Mouse (Mus musculus) Muller cell, postnatal 12 days (primary cell): Measurements from ENCODE around the gene Cnn1.
"Not testable (repeated sequence)": the region's sequence is repeated elsewhere in the genome, so short reads cannot be mapped to it uniquely, and the experiment has no call there.

Source experiments
- DNase-seq: peaks from one replicate; pipeline ENCODE4 v3.0.0-alpha.2; 2015; ENCODE audit errors: inconsistent ontology term

The Cnn1 gene

DNA sequence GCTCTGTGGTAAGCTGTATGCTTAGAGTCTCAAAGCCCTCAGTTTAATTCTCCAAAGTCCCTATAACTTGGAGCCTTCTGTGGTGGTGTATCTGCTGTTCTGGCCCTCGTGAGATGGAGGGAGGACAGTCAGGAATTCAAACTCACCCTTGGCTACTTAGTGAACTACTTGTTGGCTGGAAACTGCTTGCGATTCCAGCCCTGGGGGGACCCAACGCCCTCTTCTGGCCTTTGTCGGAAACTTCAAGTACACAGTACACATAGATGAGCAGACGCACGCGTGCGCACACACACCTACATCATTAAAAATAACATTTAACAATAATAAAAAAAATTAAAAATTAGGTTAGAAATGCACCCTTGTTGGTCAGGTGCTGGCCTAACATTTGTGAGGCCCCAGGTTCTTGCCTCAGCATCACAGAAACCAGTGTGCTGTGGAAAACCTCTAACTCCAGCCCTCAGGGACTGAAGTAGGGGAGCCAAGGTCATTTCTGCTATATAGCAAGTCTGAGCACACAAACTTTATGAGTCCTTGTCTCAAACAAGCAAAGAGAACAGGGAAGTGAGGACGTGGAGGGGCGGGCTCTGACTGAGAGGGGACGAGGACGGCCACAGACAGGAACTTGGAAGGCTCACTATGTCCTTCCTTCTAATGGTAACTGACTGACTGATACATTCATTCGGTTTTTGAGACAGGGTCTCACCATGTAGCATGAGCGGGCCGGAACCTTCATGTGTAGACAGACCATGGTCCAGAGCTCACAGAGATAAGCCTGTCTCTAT, 26.4 kb downstream of the Cnn1 start:
- DNase-seq = no peak

DNA sequence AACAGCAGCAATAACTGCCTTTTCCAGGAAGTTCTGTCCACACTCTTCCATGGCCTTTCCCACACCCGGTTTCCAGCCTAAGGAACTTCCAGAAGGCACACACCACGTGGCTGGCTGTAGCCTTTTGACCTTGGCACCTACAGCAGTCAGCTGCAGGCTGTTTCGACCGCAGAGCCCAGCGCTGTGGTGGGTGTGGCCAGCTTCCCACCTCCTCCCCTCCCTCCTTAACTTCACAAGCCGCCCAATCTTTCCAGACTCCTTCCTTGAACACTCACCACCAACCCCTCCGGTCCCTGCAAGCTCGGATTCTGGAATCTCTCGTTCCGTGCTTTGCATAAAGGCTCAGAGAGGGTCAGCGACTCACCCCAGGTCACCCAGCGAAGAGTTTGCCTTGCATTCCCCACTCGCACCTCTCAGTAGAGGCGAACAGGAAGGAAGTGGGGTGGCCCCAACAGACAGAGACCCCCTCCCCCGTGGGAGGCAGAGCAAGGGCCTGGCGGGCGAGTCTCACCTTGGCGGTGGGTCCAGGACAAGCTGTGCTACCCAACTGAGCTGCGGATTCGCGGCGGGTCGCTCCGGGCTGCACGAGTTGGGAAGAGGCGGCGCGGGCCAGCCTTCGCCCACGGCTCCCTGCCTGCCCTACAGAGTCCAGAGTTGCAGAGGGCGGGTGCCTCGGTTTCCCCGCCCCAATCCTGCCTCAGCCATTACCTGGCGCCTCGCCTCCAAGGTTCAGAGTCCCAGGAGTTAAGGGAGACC, 32.4 kb downstream of the Cnn1 start:
- peak; percentile 9 for DNase-seq

DNA sequence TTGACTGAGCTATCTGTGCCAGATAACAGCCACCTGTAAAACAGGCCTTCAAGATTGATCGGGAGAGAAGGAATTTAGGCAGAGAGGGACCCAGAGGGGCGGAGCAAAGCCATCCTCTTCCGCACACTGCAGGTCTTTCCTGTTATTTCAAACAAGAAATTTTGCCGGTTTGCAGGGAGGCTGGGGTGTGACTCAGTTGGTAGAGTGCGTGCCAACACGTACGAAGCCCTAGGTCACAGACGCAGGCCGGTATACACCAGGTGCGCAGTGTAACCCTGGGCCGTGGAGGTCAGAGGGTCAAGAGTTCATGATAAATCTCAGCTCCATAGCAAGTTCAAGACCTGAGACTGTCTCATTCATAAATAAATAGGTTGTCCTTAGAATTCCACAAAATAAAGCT, 33.2 kb downstream of the Cnn1 start:
- DNase-seq = no peak

DNA sequence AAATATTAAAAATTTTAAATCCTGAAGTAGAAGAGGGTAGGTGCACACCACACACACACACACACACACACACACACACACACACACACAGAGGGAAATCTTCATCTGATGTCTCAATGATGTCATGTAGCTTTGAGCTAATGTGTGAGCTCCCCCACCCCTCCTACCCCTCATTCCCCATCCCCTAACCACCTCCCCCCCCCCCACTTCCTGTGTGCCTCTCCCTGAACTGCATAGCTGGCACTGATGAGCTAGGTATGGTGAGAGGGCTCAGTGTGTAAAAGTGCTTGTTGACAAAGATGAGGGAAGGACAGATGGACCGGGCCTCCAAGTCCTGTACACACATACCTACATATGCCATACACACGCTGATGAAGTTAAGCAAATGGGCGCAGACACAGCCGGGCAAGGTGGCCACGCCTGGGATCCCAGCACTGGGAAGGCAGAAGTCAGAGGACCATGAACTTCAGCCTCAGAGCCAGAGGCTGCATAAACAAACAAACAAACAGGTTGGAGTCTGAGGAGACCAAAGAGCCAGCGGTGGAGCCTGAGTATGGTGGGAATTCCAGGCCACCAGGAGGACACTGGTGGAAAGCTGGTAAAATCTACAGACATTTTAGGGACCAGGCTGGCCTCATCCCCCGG, 35.4 kb downstream of the Cnn1 start:
- no peak for DNase-seq

DNA sequence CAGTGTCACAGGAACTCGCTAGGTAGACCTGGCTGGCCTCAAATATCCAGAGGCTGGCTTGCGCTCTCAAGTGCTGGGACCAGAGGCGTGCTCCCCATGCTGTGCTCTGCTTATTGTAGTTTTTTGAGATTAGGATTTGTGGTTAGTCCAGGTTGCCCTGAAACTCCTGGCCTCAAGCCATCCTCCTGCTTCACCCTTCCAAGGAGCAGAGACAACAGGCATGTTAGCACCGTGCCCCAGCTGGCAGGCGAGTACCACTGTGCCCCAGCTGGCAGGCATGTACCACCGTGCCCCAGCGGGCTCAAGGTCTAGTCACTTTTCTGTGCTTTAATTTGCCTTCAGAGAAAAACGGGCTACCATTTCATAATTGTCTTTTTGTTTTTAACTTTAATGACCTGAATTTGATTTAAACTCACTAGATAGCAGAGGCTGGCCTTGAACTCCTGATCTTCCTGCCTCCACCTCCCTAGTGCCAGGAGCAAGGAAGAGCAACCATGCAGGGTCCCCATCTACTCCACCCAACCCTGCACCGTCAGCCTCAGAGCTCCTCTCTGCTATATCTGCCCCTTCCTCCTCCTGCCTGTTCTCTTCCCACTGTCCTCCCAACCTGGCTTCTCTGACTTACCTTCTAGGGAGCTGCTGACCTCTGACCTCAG, 36.1 kb downstream of the Cnn1 start:
- DNase-seq = no peak

DNA sequence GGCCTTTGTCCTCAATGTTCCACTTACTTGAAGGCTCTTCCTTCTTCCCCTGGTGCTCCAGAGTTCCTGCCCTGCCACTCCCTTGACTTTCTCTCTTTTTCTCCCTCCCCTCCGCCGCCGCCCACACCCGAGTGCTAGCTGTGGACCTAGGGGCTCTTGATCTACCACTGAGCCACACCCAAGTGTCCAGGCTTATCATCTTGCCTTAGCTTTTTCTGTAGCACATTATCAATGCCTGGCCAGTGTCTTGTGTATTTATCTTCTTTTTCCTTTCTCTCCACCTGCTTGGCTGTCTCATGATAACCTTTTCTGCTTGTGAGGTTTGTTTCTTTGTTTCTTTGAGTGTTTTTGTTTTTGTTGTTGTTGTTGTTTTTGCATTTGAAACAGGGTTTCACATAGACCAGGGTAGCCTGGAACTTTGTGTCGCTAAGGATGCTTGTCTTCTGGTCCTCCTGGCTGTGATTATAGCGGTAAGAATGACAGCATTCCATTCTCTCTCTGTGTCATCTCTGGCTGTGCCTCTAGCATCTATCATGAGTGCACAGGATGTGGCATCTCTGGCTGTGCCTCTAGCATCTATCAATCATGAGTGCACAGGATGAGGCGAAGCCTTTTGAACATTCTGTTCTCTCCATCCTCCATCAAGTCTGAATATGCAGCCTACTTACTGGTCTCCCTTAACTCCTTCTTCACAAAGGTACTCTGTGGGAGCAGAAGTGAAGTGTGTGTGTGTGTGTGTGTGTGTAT, 36.8 kb downstream of the Cnn1 start, which contains the start of gene Acp5:
Gene Acp5, minus strand, starts transcription at position 68 of the 747 bp plus-strand sequence.
- DNase-seq = no peak

DNA sequence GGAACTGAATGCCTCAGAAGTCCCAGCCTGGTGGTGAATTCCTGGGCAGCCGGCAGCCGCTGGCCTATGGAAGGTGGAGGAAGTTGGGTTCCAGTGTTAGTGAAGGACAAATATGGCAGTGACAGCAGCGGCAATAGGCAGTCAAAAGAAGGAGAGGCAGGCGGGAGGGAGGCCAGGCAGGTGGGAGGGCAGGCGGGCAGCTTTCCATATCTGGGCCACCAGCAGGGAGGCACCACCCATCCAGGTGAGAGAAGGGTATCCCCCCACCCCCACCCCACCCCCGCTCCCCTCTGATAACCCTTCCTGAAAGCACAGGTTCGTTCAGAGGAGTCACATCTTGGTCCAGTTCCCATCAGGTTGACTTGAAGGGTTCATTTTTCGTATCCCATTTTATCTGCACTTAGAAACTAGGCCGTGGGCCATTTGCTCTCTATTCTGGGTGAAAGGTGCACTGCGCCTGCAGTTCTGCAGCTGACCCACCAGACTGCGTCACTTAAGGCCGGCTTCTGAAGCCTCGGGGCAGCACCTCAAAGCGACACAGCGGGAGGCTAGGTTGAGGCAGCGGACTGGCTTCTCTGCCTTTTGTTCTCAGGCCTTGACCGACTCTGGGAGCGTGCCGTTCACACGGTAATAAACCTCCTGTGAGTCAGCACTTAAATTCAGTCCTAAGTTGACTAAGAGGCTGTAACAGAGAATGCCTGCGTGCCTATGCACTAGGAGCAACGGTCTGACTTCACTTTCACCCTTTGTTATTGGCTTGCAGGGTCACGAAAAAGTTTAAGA, 37.9 kb downstream of the Cnn1 start:
- DNase-seq = peak; percentile 73

DNA sequence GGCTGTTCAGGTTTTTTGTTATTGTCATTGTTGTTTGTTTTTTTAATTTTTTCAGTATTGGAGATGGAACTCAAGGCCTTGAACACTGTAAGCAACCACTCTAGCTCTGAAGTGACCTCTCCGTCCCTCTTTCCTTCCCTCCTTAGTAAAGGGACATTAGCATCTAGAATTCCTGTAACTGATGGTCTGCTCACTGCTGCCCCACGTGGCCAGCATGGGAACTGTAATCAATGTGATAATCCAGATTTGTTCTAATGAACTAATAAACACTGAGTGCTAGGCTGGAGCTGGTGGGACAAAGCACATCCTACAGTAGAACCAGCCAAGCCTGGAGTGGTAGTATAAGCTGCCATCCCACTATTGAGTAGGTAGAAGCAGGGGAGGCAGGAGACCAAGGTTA, 39.5 kb downstream of the Cnn1 start:
- DNase-seq = peak; percentile 11

DNA sequence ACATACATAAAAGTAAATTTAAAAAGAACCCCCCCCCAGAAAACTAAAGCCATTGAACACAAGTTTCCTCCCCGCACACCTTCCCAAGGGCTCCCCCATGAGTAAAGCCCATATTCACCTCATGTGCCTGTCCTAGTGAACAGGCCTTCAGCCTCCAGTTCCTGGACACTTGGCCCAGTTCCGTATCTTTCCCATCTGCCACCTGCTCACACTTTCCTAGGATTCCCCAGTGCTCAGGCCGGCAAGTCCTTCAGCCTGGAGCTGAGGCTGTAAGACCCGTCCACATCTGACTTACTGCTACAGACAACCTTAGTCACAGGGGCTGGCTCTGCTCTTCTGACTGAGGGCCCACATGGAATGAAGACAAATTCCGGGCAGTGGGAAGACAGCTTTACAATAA, 40.7 kb downstream of the Cnn1 start:
- DNase-seq = no peak

DNA sequence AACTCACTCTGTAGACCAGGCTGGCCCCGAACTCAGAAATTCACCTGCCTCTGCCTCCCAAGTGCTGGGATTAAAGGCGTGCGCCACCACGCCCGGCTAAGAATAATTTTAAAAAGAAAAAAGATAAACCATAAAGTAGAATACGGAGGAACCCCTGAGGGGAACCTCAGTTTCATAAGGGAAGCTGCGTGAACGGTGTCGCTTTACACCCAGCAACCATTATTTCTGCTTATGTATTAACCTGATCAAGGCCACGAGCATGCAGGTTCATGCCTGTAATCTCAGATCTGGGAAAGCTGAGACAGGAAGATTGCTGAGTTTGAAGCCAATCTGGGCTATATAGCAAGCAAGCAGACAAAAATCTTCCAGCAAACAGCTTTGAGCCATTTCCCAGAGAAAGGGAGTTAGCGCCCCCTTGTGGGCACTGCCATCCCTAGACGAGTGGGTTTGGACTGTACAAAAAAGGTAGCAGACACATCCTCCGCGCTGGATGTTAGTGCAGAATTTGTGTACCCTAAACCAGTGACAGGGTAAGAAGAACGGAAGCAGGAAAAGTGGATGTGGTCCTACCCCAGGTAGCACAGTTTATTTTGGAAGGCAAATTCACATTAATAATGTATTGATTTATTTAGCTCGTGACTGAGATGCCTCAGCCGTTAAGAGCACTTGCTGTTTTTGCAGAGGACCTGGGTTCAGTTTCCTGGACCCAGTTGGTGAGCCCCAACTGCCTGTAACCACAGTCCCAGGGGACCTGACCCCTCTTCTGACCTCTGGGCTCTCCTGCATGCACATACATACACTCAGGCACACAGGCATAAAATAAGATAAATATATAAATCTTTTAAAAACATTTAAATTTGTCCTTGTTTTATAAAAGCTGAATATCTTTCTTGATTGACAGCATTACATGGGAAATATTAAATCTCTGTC, 44.4 kb downstream of the Cnn1 start:
- DNase-seq = peak; percentile 68

DNA sequence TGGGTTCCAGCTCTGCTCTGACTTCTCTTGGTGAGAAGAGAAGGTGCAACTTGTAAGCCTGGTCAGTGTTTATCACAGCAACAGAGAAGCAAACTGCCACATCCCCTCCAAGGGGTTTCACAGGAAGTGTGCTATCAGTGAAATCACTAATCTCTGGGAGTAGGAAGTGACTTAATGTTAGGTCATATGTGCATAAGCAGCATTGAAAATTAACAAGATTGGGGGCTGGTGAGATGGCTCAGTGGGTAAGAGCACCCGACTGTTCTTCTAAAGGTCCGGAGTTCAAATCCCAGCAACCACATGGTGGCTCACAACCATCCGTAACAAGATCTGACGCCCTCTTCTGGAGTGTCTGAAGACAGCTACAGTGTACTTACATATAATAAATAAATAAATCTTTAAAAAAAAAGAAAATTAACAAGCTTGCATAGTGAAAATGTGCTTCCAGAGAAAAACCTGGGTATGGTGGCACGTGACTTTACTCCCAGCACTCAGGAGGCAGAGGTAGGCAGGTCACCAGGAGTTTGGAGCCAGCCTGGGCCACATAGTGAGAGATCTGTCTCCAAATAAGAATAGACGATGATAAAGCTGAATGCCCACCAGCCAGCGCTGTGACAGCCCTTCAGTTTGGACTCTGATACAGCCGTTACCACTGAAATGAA, 45.4 kb downstream of the Cnn1 start:
- DNase-seq = no peak

DNA sequence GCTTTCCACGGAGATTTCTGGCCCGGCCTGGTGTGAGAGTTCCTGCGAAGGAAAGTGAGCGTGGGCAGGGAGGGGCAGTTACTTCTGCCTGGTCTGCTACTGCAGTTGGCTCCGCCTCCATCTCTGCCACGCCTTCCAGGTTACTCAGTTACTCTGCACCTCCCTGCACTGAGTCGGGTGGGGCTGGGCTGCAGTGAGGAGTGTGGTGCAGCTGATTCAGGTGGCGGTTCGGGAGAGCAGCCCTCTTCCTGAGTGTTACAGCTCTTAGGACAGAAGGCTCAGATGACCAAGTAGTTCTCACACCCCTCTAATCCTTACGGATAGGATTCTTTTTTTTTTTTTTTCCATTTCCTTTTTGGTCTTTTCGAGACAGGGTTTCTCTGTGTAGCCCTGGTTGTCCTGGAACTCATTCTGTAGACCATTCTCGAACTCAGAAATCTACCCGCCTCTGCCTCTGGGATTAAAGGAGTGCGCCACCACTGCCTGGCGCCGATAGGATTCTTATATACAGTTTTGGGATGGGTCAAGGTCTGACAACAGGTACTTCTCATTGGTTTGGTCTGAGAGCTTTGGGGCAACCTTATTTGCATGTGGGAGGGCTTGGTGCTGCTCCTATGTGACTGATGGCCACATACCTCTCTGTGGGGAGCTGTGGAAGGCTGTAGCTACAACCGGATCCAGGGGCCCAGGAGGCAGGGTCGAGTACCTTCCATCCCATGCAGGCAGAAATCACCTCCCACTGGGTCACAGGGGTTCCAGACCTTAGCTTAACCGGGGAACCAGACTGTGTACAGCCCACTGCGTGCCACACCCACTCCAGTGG, 50.6 kb downstream of the Cnn1 start:
- no peak for DNase-seq

DNA sequence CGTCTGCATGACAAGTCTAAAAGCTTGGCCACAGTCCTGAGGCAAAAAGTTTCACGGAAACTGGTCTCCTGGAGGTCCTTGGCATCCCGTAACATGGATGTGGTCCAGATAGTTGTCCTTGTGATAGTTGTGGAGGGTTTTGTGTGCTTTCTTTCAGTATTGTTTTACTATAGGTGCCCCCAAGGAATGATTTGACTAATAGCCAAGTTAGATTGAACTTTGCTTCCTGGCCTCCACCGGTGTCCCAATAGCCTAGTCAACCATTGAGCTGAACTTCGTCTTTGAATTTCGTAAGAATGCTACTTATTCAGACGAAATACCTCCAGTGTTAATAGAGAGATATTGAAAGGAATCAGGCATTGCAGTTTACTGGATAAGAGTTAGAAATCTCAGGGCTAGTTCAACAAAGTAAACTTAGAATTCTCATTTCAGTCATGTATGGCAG, 51.3 kb downstream of the Cnn1 start:
- not testable (repeated sequence) for DNase-seq

DNA sequence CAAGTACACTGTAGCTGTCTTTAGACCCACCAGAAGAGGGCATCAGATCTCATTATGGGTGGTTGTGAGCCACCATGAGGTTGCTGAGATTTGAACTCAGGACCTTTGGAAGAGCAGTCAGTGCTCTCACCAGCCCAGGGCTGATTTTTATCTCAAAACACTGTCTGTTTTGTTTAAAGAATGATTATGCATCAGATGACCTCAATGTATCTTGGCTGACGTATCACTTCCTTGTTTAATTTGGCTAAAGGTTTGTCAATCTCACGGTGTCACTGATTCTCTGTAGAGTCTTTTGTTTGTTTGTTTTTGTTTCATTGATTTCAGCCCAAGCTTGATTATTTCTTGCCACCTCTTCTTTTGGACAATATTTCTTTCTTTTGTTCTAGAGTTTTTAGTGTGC, 51.9 kb downstream of the Cnn1 start:
- DNase-seq = no peak

DNA sequence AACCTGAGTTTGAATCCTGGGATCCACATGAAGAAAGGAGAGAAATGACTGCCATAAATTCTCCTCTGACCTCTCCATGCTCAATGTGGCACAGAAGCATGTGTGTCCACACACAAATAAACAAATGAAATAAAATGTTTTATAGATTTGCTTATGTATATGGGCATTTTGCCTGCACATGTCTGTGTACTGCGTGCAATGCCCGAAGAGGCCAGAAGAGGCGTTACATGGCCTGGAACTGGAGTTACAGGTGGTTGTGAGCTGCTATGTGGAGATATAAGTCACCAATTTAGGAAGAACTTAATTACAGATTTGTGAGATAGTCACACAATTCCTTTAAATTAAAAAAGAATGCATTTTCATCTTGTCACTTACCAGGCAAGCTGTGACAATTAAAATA, 54.8 kb downstream of the Cnn1 start:
- DNase-seq = no peak

DNA sequence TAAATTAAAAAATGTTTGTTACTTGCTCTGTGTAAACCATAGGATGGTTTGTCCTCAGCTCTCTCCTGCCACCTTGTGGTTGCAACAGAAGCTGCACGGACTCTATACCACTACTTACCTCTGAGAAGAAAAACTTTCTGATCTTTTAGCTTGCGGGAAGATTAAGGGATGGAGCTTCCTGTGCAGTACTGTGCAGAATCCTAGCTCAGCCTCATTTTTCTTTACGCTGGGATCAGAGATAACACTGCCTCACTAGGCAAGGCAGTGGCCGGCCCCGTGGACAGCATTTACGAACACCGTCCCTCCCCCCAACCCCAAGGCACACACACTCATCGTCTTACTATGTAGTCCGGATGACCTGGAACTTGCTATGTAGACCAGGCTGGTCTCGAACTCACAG, 56.6 kb downstream of the Cnn1 start:
- DNase-seq = peak; percentile 45

DNA sequence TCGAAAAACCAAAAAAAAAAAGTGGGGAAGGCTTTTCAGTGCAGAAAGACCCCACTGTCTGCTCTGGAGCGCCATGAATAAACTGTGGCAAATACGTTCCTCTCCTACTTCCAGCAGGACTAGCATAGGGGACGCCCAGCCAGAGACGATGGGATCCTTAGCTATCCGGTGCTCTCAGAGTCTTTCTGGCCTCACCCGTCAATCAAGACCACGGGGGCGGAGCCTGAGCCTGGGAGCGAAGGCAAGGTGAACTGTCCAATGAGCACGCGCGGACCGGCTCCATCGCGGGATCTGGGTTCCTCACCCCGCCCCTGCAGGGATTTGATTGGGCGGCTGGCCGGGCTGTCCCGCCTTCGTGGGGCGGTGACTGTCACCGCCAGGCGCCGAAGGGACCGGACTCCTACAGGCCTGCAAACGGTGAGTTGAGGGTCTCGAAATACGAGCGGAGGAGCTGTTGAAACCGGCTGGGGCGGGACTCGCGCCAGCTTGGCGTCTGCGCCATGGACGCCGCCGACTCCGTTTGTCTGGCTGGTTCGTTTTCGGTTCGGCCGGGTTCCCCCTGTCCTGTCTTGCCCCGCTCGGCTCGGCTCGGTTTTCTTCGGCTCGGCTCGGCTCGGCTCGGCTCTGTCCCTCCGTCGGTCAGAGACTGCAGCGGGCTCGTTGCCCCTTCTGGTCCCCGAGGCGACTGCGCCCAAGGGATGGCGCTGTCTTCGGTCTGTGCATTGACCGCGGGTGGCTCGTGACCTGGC, 57.7 kb downstream of the Cnn1 start, which contains the start of gene Pigyl:
Gene Pigyl, plus strand, starts transcription at position 350 of the 749 bp plus-strand sequence.
- peak; percentile 99 for DNase-seq
